Mouse (Mus musculus) liver, adult 2 months (tissue): ENCODE data around the gene Bmp8a. TPM values are rescaled to one million over a fixed set of nuclear protein-coding genes. Genes with fewer than 3 reads are reported as not detected.

Source experiments
- DNase-seq: peaks from one replicate; pipeline ENCODE4 v3.0.0-alpha.2; 2011; ENCODE audit warnings: low read depth, low spot score; ENCODE audit errors: extremely low read depth
- H3K27ac ChIP-seq: fragments of 200-500 bp; replicated peaks from 2 replicates; pipeline ENCODE4 v1.5.1; 2012; ENCODE audit warnings: low read depth, mild to moderate bottlenecking, control low read depth, inconsistent platforms, low read length; ENCODE audit not compliant: insufficient read depth
- H3K27me3 ChIP-seq: fragments of 200-500 bp; 2 replicates; pipeline ENCODE4 v1.6.1; 2012; ENCODE audit warnings: mild to moderate bottlenecking, moderate library complexity, low read length, inconsistent platforms; ENCODE audit not compliant: control insufficient read depth, insufficient read depth
- H3K36me3 ChIP-seq: fragments of 200-500 bp; 2 replicates; pipeline ENCODE4 v1.6.1; 2012; ENCODE audit warnings: low read length, inconsistent platforms; ENCODE audit not compliant: control insufficient read depth, insufficient read depth
- H3K4me1 ChIP-seq: fragments of 200-500 bp; 2 replicates; pipeline ENCODE4 v1.6.1; 2011; ENCODE audit warnings: low read length; ENCODE audit not compliant: control insufficient read depth, insufficient read depth
- H3K4me3 ChIP-seq: fragments of 200-500 bp; 2 replicates; pipeline ENCODE4 v1.5.1; 2011; ENCODE audit warnings: low read depth, mild to moderate bottlenecking, control low read depth, low read length, moderate library complexity; ENCODE audit not compliant: insufficient read depth
- H3K79me2 ChIP-seq: fragments of 200-500 bp; 2 replicates; pipeline ENCODE4 v1.6.1; 2012; ENCODE audit warnings: inconsistent platforms, mild to moderate bottlenecking, low read length, moderate library complexity; ENCODE audit not compliant: control insufficient read depth, insufficient read depth
- H3K9ac ChIP-seq: fragments of 200-500 bp; 2 replicates; pipeline ENCODE4 v1.6.1; 2012; ENCODE audit warnings: low read depth, mild to moderate bottlenecking, control low read depth, inconsistent platforms, low read length
- CTCF ChIP-seq: fragments of 200-500 bp; IDR thresholded peaks from 2 replicates; pipeline ENCODE4 v1.5.1; 2011; ENCODE audit warnings: low read depth, low read length, control low read depth
- POLR2A ChIP-seq: fragments of 200-500 bp; IDR thresholded peaks from 2 replicates; pipeline ENCODE4 v1.6.1; 2011; ENCODE audit warnings: low read length, control low read depth; ENCODE audit not compliant: insufficient read depth; ENCODE audit errors: extremely low read depth
- WGBS: fragments of 180-500 bp; shearing (Covaris S2); methylation state at CpG from one replicate; pipeline ENCODE4 v1.1.7; 2018; 5-methylcytosine and 5-hydroxymethylcytosine counted together
- polyA plus RNA-seq: library from polyadenylated mRNA; depleted of rRNA; stranded (reverse); fragments of >200 nt; gene quantifications from 2 replicates; pipeline ENCODE4 v1.2.3, GENCODE M21; 2012
- total RNA-seq: library from RNA; depleted of rRNA; stranded (reverse); fragments of >200 nt; gene quantifications from 2 replicates; pipeline ENCODE4 v1.2.3, GENCODE M21; 2014

Bmp8a gene
- total and polyA plus RNA-seq, 2 experiments: not detected

DNA sequence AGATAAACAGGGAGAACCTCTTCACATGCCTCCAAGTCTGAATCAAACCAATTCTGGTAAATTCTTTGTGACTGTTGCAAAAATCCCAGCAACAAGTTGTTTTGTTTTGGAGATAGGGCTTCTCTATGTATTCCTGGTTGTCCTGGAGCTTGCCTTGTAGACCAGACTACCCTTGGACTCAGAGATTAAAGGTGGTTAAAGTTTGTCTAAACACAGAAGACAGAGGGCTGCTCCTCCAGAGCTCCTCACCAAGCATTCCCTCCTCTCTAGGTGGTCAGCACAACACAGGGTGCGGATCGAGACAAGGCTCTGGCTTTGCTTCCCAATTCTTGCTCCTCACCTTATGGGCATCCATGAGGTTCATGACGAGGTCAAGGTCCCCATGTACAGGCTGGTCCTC lies 33.0 kb upstream of the Bmp8a start:
- peak; percentile 45 for DNase-seq
- Histone ChIP-seq H3K4me1 (peaks cover 12% of the 10 kb centered on the region), H3K36me3 (peaks cover 67% of the 10 kb centered on the region), H3K9ac (no peak overlapping the region), H3K27me3 (no peaks in the 10 kb centered on the region), H3K4me3 (no peak overlapping the region), H3K79me2 (no peaks in the 10 kb centered on the region), H3K27ac (peak overlapping the region; percentile 8; the same call in 1 of the 2 replicates)
- WGBS: 88% methylated on average over 3 of the region's 3 CpGs
- TF ChIP-seq POLR2A: no peak
- no peak for TF ChIP-seq CTCF

DNA sequence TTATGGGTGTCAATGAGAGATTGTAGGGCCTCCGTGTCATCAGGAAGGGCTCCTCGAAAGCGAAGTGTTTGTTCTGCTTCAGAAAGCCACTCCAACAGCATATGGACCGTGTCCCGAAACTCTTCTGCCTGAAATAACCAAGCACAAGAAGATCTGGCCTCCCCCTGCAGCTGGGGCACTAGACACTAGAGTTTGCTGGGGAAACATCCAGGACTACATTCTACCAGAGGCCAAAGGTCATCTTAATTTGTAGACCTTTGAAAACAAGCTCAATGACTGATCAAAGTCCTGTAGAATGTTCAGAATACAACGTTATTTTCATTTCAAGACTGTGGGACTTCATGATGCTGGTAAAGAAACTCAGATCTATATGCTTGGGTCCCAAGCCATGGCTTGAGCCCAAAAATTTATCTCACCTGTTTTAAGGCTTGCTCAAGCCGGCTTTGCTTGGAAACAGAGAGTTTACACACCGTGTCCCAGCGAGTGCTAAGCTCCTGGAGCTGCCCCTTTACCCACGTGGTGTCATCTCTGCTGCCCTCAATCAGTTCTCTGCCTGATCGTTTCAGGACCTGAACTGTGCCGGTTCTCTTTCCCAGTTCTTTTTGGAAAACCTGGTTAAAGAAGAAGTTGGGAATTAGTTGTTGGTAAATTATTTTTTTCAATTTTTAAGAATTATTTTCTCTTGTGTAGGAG lies 31.4 kb upstream of the Bmp8a start:
- DNase-seq: peak; percentile 89
- 28% methylated on average over 12 of the region's 12 CpGs for WGBS
- Histone ChIP-seq H3K27ac (peak overlapping the region; percentile 84), H3K4me3 (no peak overlapping the region), H3K79me2 (no peaks in the 10 kb centered on the region), H3K9ac (no peak overlapping the region), H3K36me3 (peaks cover 73% of the 10 kb centered on the region), H3K4me1 (peaks cover 12% of the 10 kb centered on the region), H3K27me3 (no peaks in the 10 kb centered on the region)
- TF ChIP-seq POLR2A (no peak), CTCF (no peak)

DNA sequence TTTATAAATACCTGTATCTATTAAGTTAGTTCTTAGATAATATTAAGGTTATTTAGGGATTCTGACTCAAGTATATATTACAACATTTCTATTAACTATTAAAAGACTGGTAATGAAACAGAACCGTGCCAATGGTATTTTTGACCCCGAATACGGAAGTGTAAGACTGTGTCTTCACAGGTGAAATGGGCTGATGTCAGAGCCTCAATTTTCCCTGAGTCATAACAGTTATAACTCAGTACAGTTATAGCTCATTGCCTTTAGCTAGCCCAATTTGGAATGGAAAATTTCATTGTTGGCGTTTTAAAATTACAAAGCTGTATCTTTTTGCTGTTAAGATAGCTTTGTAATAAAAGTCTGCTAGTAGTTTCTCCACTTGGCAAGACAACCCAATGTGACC lies 20.5 kb upstream of the Bmp8a start:
- 93% methylated on average over 4 of the region's 4 CpGs for WGBS
- peaks cover 81% of the 10 kb centered on the region for H3K36me3 ChIP-seq
- no peak for DNase-seq
- H3K79me2 ChIP-seq: no peaks in the 10 kb centered on the region
- H3K27ac ChIP-seq: no peak overlapping the region
- H3K9ac ChIP-seq: no peak overlapping the region
- no peak for TF ChIP-seq POLR2A
- TF ChIP-seq CTCF: no peak
- no peak overlapping the region for H3K4me3 ChIP-seq
- H3K4me1 ChIP-seq: no peaks in the 10 kb centered on the region
- no peaks in the 10 kb centered on the region for H3K27me3 ChIP-seq

DNA sequence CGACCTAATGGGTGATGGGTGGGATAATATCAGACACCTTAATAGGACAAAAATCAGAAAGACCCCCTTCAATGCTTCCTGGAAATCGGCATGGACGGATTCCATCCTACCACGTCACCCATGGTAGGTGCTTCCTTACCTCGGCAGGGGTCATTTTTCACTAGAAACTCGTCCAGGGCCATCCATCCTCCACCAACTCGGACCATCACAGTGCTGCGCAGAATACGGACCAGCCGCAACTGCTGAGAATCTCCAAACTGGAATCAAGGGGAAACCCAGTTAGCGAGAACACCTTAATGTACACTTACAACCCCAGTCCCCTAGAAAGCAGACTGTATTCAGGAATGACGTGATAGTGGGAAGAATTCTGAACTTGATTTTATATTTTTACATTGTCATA lies 17.7 kb upstream of the Bmp8a start:
- Histone ChIP-seq H3K27me3 (no peaks in the 10 kb centered on the region), H3K27ac (no peak overlapping the region), H3K79me2 (no peaks in the 10 kb centered on the region), H3K4me3 (no peak overlapping the region), H3K4me1 (no peaks in the 10 kb centered on the region), H3K36me3 (peaks cover 71% of the 10 kb centered on the region), H3K9ac (no peak overlapping the region)
- 94% methylated on average over 12 of the region's 12 CpGs for WGBS
- TF ChIP-seq CTCF (no peak), POLR2A (no peak)
- DNase-seq: no peak

DNA sequence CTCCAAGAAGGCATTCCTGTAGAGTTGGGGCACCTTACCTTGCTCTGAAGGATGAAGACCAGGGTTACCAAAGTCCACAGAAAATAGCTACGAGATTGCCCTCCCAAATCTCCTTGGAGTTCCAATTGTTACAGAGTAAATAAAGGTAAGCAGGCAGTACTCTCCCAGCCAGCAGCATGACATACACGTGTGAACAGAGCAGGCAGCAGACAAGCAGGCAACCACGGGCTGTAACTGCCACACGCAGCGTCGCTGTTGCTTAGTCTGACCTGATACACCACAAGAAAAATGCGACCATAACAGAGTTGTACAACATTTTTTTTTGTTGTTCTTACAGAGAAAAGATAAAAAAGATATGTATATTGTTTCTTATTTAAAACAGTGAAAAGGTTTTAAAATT lies 15.6 kb upstream of the Bmp8a start:
- Histone ChIP-seq H3K4me3 (no peak overlapping the region), H3K27me3 (no peaks in the 10 kb centered on the region), H3K9ac (no peak overlapping the region), H3K79me2 (no peaks in the 10 kb centered on the region), H3K36me3 (peaks cover 65% of the 10 kb centered on the region), H3K27ac (no peak overlapping the region), H3K4me1 (no peaks in the 10 kb centered on the region)
- no peak for TF ChIP-seq POLR2A
- no peak for TF ChIP-seq CTCF
- DNase-seq: no peak
- WGBS: 92% methylated on average over 7 of the region's 7 CpGs

DNA sequence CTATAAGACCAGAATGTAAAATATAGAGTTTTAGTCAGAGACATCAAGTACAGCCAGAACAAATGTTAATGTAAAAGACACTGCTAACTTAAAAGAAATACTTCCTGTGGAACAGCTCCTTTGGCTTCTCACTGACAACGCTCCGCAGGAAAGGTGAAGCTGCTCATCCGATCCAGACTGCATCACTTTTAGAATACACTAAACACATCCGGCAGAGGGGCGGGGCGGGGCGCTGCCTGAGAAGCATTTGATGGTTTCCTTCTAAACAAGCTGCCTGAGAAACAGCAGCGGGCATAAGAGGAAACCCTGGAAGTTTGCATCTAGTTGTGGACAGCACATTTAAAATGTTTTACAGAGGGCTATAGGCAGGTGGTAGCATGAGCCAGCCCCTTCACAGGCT lies 12.9 kb upstream of the Bmp8a start:
- H3K4me1 ChIP-seq: no peaks in the 10 kb centered on the region
- H3K27me3 ChIP-seq: no peaks in the 10 kb centered on the region
- DNase-seq: no peak
- no peaks in the 10 kb centered on the region for H3K79me2 ChIP-seq
- H3K36me3 ChIP-seq: peaks cover 65% of the 10 kb centered on the region
- H3K27ac ChIP-seq: no peak overlapping the region
- H3K9ac ChIP-seq: no peak overlapping the region
- 92% methylated on average over 8 of the region's 8 CpGs for WGBS
- TF ChIP-seq CTCF: no peak
- TF ChIP-seq POLR2A: no peak
- H3K4me3 ChIP-seq: no peak overlapping the region
